Mouse (Mus musculus) myocyte (in vitro differentiated cells): ENCODE data around the gene Cenps.

ENCODE experiments used
- CEBPB ChIP-seq: IDR thresholded peaks from 2 replicates; pipeline ENCODE4 v1.6.1; 2011; ENCODE audit warnings: mild to moderate bottlenecking, moderate library complexity; ENCODE audit not compliant: poor library complexity, insufficient read depth, severe bottlenecking
- E2F4 ChIP-seq: IDR thresholded peaks from one replicate; pipeline ENCODE4 v1.6.1; 2011; ENCODE audit warnings: mild to moderate bottlenecking, control low read depth, moderate library complexity; ENCODE audit not compliant: insufficient read depth
- MYOD1 ChIP-seq, 3 experiments: IDR thresholded peaks; one replicate each; pipeline ENCODE4 v1.6.1; 2011; ENCODE audit warnings: control low read depth in 2 of 3, low read depth in 2 of 3, mild to moderate bottlenecking in 2 of 3, moderate library complexity in 1 of 3; ENCODE audit not compliant: insufficient read length in 2 of 3, control insufficient read depth in 1 of 3
- MYOG ChIP-seq, 3 experiments: IDR thresholded peaks; one replicate each; pipeline ENCODE4 v1.6.1; 2011; ENCODE audit warnings: control low read depth in 2 of 3, low read depth in 2 of 3, mild to moderate bottlenecking in 2 of 3; ENCODE audit not compliant: insufficient read length in 2 of 3, control insufficient read depth in 1 of 3, insufficient read depth in 1 of 3
- POLR2A ChIP-seq: IDR thresholded peaks from one replicate; pipeline ENCODE4 v1.6.1; 2011; ENCODE audit warnings: low read depth, mild to moderate bottlenecking, control low read depth, moderate library complexity; ENCODE audit not compliant: insufficient read length
- POLR2AphosphoS2 ChIP-seq: IDR thresholded peaks from one replicate; pipeline ENCODE4 v1.6.1; 2011; ENCODE audit warnings: low read depth, control low read depth; ENCODE audit not compliant: insufficient read length
- REST ChIP-seq: IDR thresholded peaks from one replicate; pipeline ENCODE4 v1.6.1; 2011; ENCODE audit warnings: mild to moderate bottlenecking, control low read depth, moderate library complexity; ENCODE audit not compliant: insufficient read depth, insufficient read length
- USF1 ChIP-seq: IDR thresholded peaks from one replicate; pipeline ENCODE4 v1.6.1; 2011; ENCODE audit warnings: low read depth, mild to moderate bottlenecking, control low read depth, moderate library complexity

DNA sequence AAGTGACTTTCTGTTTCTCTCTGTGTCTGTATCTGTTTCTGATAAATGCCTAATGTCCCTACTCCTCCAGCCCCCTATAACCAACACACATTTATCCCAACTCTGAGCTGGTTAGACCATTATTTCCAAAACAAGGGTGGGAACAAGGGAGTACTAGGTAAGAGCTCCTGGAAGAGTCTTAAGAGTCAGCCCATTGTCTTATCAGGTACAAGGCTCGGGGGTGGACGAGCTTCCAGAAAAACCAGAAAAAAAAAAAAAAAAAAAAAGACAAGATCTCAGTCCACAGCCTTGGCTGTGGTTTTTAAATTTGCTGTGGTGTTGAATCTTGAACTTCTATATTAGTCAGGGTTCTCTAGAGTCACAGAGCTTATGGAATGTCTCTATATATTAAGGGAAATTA is 30.6 kb upstream of the Cenps start:
- TF ChIP-seq USF1 (no peak), POLR2A (no peak), REST (no peak), E2F4 (no peak), CEBPB (no peak), POLR2AphosphoS2 (no peak), MYOG (IDR thresholded peaks at IDR 0.05; ENCODE audit: control insufficient read depth in 1 of 3, insufficient read depth in 1 of 3, insufficient read length in 2 of 3, low read depth in 2 of 3) (no peak), MYOD1 (IDR thresholded peaks at IDR 0.05; ENCODE audit: control insufficient read depth in 1 of 3, insufficient read length in 2 of 3, low read depth in 2 of 3) (no peak)
